Mouse (Mus musculus) ES-Bruce4 (cell line): Measurements from ENCODE around the gene Yipf2. TPM values are rescaled to one million over a fixed set of nuclear protein-coding genes. Genes with fewer than 3 reads are reported as not detected.
A peak's percentile ranks its signal among the peaks of the same experiment; 100 is the strongest.
"Not testable (repeated sequence)": the region's sequence is repeated elsewhere in the genome, so short reads cannot be mapped to it uniquely, and the experiment has no call there.

ENCODE experiments used
- H3K27ac ChIP-seq: 2 replicates; pipeline ENCODE4 v1.5.1; 2012; ENCODE audit warnings: low read length, inconsistent platforms; ENCODE audit not compliant: insufficient read depth
- H3K27me3 ChIP-seq: 2 replicates; pipeline ENCODE4 v1.6.1; 2012; ENCODE audit warnings: mild to moderate bottlenecking, low read length, inconsistent platforms; ENCODE audit not compliant: control insufficient read depth, poor library complexity, insufficient read depth, severe bottlenecking
- H3K36me3 ChIP-seq: 2 replicates; pipeline ENCODE4 v1.6.1; 2012; ENCODE audit warnings: inconsistent platforms, mild to moderate bottlenecking, low read length, moderate library complexity; ENCODE audit not compliant: control insufficient read depth, poor library complexity, insufficient read depth, severe bottlenecking
- H3K4me1 ChIP-seq: one replicate; pipeline ENCODE4 v1.8.1; 2011; ENCODE audit warnings: low read length; ENCODE audit not compliant: control insufficient read depth, insufficient read depth
- H3K4me3 ChIP-seq: 2 replicates; pipeline ENCODE4 v1.5.1; 2011; ENCODE audit warnings: low read depth, mild to moderate bottlenecking, low read length
- H3K9ac ChIP-seq: 2 replicates; pipeline ENCODE4 v1.6.1; 2012; ENCODE audit warnings: low read depth, mild to moderate bottlenecking, inconsistent platforms; ENCODE audit not compliant: poor library complexity, severe bottlenecking
- H3K9me3 ChIP-seq: replicated peaks from 2 replicates; pipeline ENCODE4 v1.6.1; 2012; ENCODE audit warnings: mild to moderate bottlenecking, low read length, inconsistent platforms; ENCODE audit not compliant: control insufficient read depth, poor library complexity, insufficient read depth, severe bottlenecking
- CTCF ChIP-seq: IDR thresholded peaks from one replicate; pipeline ENCODE4 v1.8.1; 2011; ENCODE audit warnings: low read depth, low read length
- EP300 ChIP-seq: IDR thresholded peaks from 2 replicates; pipeline ENCODE4 v1.6.1; 2011; ENCODE audit warnings: low read depth, low read length; ENCODE audit not compliant: insufficient read depth
- POLR2A ChIP-seq: IDR thresholded peaks from one replicate; pipeline ENCODE4 v1.8.1; 2011; ENCODE audit warnings: low read length; ENCODE audit not compliant: insufficient read depth
- polyA plus RNA-seq: library from polyadenylated mRNA; stranded (reverse); fragments of >200 nt; gene quantifications from 2 replicates; pipeline ENCODE4 v1.2.4, GENCODE M21; 2011; ENCODE audit warnings: low read depth; ENCODE audit not compliant: missing spikeins, insufficient read depth, insufficient read length

Gene Yipf2
- polyA plus RNA-seq, 1 experiment: 17.4 TPM

DNA sequence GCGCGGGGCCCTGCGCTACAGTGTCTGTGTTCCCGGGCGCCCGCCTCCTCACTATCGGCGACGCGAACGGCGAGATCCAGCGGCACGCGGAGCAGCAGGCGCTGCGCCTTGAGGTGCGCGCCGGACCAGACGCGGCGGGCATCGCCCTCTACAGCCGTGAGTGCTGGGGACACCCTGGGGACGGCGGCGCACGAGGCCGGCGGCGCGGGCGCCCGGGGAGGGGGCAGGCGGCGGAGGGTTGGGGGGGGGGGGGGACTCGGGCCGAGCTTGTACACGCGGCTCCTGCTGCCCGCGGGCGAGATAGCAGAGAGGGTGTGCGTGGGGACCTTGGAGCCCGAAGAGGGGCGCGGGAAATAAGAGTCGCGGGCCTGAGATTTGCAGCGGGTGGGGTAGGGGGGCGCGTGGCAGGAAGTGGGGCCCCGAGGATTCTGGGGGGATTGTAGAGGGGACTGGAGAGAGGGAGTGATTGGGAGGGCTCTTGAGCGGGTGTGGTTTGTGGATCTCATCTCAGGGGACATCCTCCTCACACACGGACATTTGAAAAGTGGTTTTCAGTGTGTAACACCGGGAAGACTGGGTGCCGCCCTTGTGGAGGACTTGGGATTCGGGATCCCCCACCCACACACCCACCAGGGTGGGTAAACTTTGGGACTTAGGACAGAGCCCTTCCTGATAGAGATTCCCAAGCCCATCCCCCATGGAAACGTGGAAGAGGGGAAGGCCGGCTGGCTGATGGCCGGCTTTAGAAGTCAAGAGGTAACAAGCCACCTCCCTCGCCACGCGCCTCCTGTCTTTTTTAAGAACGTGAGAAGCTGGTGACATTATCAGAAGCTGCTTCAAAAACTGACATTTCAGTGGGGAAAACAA is 45.3 kb downstream of the Yipf2 start:
- no peak for TF ChIP-seq POLR2A
- TF ChIP-seq EP300: no peak
- TF ChIP-seq CTCF: no peak
- peak overlapping the region; percentile 72 for H3K27ac ChIP-seq
- H3K36me3 ChIP-seq: peaks cover 4% of the 10 kb centered on the region; the same call in 1 of the 2 replicates
- no peaks in the 10 kb centered on the region for H3K27me3 ChIP-seq
- peaks cover 1% of the 10 kb centered on the region for H3K4me1 ChIP-seq
- peak overlapping the region; percentile 100 for H3K9ac ChIP-seq
- H3K4me3 ChIP-seq: peak overlapping the region; percentile 94
- H3K9me3 ChIP-seq: no peaks in the 10 kb centered on the region

DNA sequence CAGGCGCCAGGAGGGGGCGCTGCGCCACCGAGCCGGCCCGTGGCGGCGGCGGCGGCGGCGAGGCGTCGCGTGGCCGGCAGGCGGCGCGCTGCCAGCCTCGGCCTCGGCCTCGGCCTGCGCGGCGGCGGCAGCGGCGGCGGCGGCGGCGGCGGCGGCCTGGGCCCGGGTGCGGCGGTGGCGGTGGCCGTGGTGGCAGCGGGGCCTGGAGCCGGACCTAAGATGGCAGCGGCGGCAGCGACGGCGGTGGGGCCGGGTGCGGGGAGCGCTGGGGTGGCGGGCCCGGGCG is 45.9 kb downstream of the Yipf2 start, which contains the start of gene Carm1:
Carm1 (plus strand) TSS at position 106 of the 286 bp plus-strand sequence.
- TF ChIP-seq CTCF (peak; percentile 37), POLR2A (no peak), EP300 (no peak)
- H3K9ac ChIP-seq: peak within 1 kb of the TSS; percentile 100
- peaks cover 4% of the 10 kb centered on the region; the same call in 1 of the 2 replicates for H3K36me3 ChIP-seq
- H3K4me3 ChIP-seq: peak within 1 kb of the TSS; percentile 94
- no peaks in the 10 kb centered on the region for H3K4me1 ChIP-seq
- no peaks in the 10 kb centered on the region for H3K27me3 ChIP-seq
- H3K27ac ChIP-seq: peak within 1 kb of the TSS; percentile 72
- H3K9me3 ChIP-seq: no peaks in the 10 kb centered on the region

DNA sequence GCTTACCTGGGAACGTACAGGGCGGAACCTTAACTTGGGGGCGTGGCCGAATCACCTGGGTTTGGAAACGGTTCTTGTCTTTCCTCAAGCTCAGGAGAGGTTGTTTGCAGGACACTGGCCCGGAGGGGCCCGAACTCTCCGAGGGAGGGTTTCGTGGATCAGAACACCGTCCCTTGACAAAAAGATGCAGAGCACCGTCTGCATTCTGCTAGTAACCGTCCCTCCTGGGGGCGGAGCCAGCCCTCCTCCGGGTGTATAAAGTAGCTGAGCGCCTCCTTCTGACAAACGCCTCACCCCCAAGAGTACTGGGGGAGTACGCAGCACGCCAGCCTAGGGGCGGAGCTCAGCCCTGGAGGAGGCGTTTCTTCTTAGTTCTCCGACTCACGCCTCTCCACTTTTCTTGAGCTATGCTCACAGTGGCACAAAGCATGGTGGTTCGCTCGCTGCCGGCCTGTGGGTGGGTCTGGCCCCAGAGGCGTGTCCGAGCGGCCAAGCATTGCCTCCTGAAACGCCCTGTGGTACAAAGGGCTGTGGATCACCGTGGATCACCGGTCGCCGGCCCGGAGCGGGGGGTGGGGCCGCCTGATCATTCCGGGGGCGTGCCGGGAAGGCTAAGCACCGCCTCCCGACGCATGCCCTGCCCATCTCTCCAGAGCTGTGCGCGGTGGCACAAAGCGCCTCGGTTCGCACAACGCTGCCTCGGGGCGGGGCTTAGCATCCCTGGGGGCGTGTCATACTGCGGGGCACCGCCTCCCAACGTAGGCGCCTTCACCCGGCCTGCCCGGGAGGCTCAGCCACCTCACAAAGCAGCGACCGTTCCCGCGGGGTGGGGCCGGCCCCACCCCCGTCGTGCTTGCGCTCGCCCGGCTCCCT is 46.5 kb downstream of the Yipf2 start:
- TF ChIP-seq CTCF (no peak), POLR2A (peak; percentile 46), EP300 (peak; percentile 4; the same call in 1 of the 2 replicates)
- H3K4me1 ChIP-seq: no peaks in the 10 kb centered on the region
- H3K27me3 ChIP-seq: no peaks in the 10 kb centered on the region
- peak overlapping the region; percentile 100 for H3K9ac ChIP-seq
- H3K36me3 ChIP-seq: peaks cover 4% of the 10 kb centered on the region; the same call in 1 of the 2 replicates
- peak overlapping the region; percentile 31 for H3K27ac ChIP-seq
- H3K9me3 ChIP-seq: no peaks in the 10 kb centered on the region
- H3K4me3 ChIP-seq: peak overlapping the region; percentile 64

DNA sequence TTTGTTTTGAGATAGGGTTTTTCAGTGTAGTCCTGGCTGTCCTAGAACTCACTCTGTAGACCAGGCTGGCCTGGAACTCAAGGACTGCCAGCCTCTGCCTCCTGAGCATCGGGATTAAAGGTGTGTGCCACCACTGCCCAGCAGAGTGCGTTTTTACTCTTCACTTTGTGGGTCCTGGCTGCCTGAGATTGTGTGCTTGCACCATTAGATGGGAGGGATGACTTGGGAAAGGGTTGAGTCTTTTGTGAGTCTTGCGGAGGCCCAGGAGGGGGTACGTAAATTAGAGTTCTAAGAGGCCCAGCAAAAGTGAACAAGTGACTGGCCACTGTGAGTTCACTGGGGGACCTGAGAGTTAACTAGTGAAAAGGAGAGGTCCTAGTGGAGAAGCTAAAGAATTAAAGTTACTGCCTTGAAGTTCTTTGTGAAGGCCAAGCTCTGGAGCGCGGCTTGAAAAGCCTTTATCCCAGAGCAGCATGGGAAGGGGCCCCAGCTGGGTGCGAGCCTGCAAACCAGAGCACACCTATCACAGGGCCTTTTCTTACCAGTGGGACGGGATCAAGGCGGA is 47.2 kb downstream of the Yipf2 start:
- Histone ChIP-seq H3K4me1 (no peaks in the 10 kb centered on the region), H3K36me3 (peaks cover 4% of the 10 kb centered on the region; the same call in 1 of the 2 replicates), H3K4me3 (peak overlapping the region; percentile 72), H3K9ac (peak overlapping the region; percentile 36), H3K9me3 (no peaks in the 10 kb centered on the region), H3K27ac (peak overlapping the region; percentile 80), H3K27me3 (no peaks in the 10 kb centered on the region)
- TF ChIP-seq EP300: no peak
- peak; percentile 57 for TF ChIP-seq POLR2A
- no peak for TF ChIP-seq CTCF

DNA sequence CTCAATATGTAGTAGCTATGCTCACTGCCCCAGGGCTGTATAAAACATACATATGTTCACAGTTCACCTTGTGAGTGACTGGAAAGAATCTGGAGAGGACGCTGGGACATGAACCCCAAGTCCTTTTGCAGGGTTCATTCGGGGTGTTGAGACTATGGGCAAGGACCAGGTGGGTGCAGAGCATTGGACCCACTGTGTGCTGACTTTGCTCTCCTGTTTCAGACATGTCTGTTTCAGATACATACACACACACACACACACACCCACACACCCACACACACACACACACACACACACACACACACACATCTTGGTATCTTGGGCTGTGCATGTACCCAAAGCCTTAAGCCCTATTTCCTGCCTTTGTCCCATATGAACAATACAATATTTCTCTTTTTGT is 50.6 kb downstream of the Yipf2 start:
- H3K9me3 ChIP-seq, H3K4me3 ChIP-seq, H3K27me3 ChIP-seq, H3K27ac ChIP-seq, H3K36me3 ChIP-seq, H3K4me1 ChIP-seq, H3K9ac ChIP-seq: not testable (repeated sequence)
